Mouse (Mus musculus) liver, postnatal 0 days (tissue): ENCODE measurements around the gene Jakmip3.

ENCODE experiments used
- CTCF ChIP-seq: sonication (generic); IDR thresholded peaks from 2 replicates; pipeline ENCODE4 v1.5.1; 2016; ENCODE audit warnings: antibody characterized with exemption, low read depth
- EP300 ChIP-seq: IDR thresholded peaks from 2 replicates; pipeline ENCODE4 v1.6.1; 2016; ENCODE audit warnings: antibody characterized with exemption, low read depth, mild to moderate bottlenecking

DNA sequence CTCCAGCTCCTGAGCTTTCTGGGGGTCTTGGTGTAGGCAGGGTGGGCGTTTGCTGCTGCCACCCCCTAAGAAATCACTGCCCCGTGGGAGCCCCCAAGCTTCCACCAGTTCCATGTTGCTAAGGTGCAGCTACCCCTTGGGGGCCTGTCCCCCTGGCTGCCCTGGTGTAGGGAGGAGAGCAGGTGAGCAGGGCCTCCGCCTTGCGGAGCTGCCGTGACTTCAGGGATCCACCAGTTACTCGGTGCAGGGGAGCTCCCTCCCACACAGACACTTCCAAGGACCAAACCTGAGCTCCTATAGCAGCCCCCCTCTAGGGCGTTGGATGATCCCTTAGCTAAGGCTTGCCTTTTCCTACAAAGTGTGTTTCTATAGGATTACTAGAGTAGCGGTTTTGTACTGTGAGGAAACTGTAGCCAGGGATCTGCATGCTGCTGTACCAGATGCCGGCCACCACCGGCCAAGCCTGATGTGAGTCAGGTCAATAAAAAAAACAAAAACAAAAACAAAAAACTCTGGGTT, 160.8 kb downstream of the Jakmip3 start:
- TF ChIP-seq EP300: no peak
- no peak for TF ChIP-seq CTCF
